Mouse (Mus musculus) heart, adult 2 months (tissue): ENCODE results near the gene 4930523C07Rik.

ENCODE experiments used
- CTCF ChIP-seq: fragments of 200-600 bp; IDR thresholded peaks from 2 replicates; pipeline ENCODE4 v1.8.1; 2022; ENCODE audit warnings: antibody characterized with exemption, mild to moderate bottlenecking, moderate library complexity
- POLR2A ChIP-seq: fragments of 200-500 bp; IDR thresholded peaks from 2 replicates; pipeline ENCODE4 v1.6.1; 2011; ENCODE audit warnings: mild to moderate bottlenecking, low read depth, low read length, control low read depth; ENCODE audit not compliant: insufficient read depth

DNA sequence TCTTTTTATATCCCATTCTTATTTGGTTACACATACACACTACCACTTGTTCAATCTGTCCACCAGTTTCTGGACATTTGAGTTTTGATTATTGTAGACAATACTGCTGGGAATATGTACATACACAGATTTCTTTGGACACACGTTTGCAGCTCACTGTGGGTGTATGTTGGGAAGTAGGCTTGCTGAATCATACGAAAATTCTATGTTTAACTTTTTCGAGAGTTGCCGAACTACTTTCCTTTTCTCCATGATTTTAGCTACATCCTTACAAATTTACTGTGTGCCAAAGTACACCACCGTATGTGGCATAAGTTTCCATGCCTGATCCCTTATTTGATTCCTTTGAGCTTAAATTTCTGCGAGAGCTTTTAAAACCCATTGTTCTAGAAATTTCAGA is 6.7 kb downstream of the 4930523C07Rik start:
- TF ChIP-seq CTCF = no peak
- TF ChIP-seq POLR2A = no peak
